Mouse (Mus musculus) forebrain, embryonic 12.5 days (tissue): ENCODE measurements around the gene Mylip. TPM values are rescaled to one million over a fixed set of nuclear protein-coding genes. Genes with fewer than 3 reads are reported as not detected.

Source experiments
- ATAC-seq: fragments of 200-750 bp; cut with Nextera tagmentation; 2 replicates; pipeline ENCODE4 v1.8.0; 2017; ENCODE audit warnings: moderate TSS enrichment; ENCODE audit not compliant: low FRiP score
- H3K27ac ChIP-seq: fragments of 300-500 bp; sonication (generic); 2 replicates; pipeline ENCODE4 v1.5.1; 2016; ENCODE audit warnings: mild to moderate bottlenecking
- H3K27me3 ChIP-seq: fragments of 300-500 bp; sonication (generic); 2 replicates; pipeline ENCODE4 v1.6.1; 2016; ENCODE audit warnings: mild to moderate bottlenecking
- H3K36me3 ChIP-seq: fragments of 300-500 bp; sonication (generic); replicated peaks from 2 replicates; pipeline ENCODE4 v1.6.1; 2016; ENCODE audit warnings: mild to moderate bottlenecking
- H3K4me1 ChIP-seq: fragments of 300-500 bp; sonication (generic); 2 replicates; pipeline ENCODE4 v1.6.1; 2016
- H3K4me2 ChIP-seq: fragments of 300-500 bp; sonication (generic); 2 replicates; pipeline ENCODE4 v1.6.1; 2016; ENCODE audit warnings: mild to moderate bottlenecking, moderate library complexity
- H3K4me3 ChIP-seq: fragments of 300-500 bp; sonication (generic); replicated peaks from 2 replicates; pipeline ENCODE4 v1.5.1; 2016; ENCODE audit warnings: mild to moderate bottlenecking
- H3K9ac ChIP-seq: fragments of 300-500 bp; sonication (generic); 2 replicates; pipeline ENCODE4 v1.6.1; 2016; ENCODE audit warnings: mild to moderate bottlenecking
- H3K9me3 ChIP-seq: fragments of 300-500 bp; sonication (generic); 2 replicates; pipeline ENCODE4 v1.6.1; 2016
- WGBS: fragments of 180-500 bp; shearing (Covaris S2); methylation state at CpG from one replicate; pipeline ENCODE4 v1.1.7; 2016; 5-methylcytosine and 5-hydroxymethylcytosine counted together
- polyA plus RNA-seq: library from polyadenylated mRNA; unstranded; fragments of >200 nt; fragmentation: Nextera tagmentation; extraction: Ambion mirVana; gene quantifications from 2 replicates; pipeline ENCODE4 v1.2.1, GENCODE M21; 2016

The Mylip gene
- polyA plus RNA-seq = 5.3 and 6.8 TPM in 2 replicates

GRCm38 (mm10) chr13:45389448-45390311 lies at the start of gene Mylip:
Gene Mylip, plus strand, starts transcription at chr13:45389742.
- under 1% methylated on average over 77 of the region's 81 CpGs for WGBS
- Histone ChIP-seq H3K9ac (peak within 1 kb of the TSS; percentile 68), H3K27ac (0 out of 2 replicates have a peak within 1 kb of the TSS, but pooled peaks have one; percentile 36), H3K4me3 (peak within 1 kb of the TSS; percentile 76), H3K27me3 (peaks cover 17% of the 10 kb centered on the region), H3K9me3 (no peaks in the 10 kb centered on the region), H3K4me1 (peaks cover 14% of the 10 kb centered on the region), H3K4me2 (peak within 1 kb of the TSS; percentile 99), H3K36me3 (no peaks in the 10 kb centered on the region)
- ATAC-seq = peak; percentile 99

DNA sequence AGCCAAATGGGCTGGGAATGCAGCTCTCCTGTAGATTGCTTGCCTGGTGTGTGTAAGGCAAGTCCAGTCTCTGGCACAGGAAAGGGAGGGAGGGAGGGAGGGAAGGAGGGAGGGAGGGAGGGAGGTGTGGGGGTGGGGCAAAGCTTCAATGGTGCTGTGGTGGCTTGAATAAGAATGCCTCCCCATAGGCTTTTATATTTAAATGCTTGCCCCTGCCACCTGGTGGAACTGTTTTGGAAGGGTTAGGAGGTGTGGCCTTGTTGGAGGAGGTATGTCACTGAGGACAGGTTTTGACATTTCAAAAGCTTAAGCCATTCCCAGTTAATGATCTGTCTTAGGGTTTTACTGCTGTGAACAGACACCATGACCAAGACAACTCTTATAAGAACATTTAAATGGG lies 47.6 kb upstream of the Mylip start:
- Histone ChIP-seq H3K27ac (no peak overlapping the region), H3K36me3 (no peaks in the 10 kb centered on the region), H3K4me3 (no peak overlapping the region), H3K4me2 (no peak overlapping the region), H3K9me3 (no peaks in the 10 kb centered on the region), H3K4me1 (peaks cover 10% of the 10 kb centered on the region), H3K9ac (no peak overlapping the region), H3K27me3 (no peaks in the 10 kb centered on the region)
- no peak for ATAC-seq

DNA sequence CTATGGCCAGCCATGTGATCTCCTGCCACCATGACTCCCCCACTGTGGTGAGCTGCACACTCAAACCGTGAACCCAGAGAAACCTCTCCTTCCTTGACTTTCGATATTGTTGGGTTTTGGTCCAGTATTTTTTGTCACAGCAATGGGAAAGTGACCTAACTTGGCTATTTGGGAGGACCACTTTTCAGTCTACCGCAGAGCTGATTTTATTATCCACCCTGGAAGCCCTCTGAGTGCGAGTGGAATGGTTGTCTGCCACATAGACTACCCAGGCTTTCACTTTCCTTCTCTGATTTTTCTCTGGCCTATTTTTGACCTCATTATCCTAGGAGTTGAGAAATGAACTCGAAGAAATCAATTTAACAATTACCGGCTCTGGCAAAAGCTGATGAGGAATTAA lies 46.0 kb upstream of the Mylip start:
- H3K9me3 ChIP-seq = no peaks in the 10 kb centered on the region
- H3K27me3 ChIP-seq = no peaks in the 10 kb centered on the region
- WGBS = 86% methylated on average over 6 of the region's 6 CpGs
- H3K27ac ChIP-seq = no peak overlapping the region
- H3K36me3 ChIP-seq = no peaks in the 10 kb centered on the region
- H3K4me3 ChIP-seq = no peak overlapping the region
- H3K4me1 ChIP-seq = peaks cover 10% of the 10 kb centered on the region
- H3K9ac ChIP-seq = no peak overlapping the region
- no peak for ATAC-seq
- no peak overlapping the region for H3K4me2 ChIP-seq

DNA sequence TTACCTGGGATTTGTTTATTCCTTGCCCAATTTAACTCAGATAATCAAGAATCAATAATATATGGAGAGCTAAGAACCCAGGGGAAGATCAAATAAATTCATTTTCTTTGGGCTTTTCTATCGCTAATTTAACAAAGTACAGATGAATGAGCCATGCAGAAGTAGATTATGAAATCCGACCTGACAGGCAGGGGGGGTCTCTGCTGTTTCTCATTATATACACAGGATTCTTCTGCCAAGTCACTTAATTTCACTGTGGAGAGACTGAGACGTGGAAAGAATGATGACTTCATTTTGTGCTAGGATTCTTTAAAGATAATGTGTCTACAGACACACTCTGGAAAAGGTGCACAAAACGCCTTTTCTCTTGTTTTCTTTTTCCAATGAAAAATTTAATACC lies 45.6 kb upstream of the Mylip start:
- no peak overlapping the region for H3K9ac ChIP-seq

DNA sequence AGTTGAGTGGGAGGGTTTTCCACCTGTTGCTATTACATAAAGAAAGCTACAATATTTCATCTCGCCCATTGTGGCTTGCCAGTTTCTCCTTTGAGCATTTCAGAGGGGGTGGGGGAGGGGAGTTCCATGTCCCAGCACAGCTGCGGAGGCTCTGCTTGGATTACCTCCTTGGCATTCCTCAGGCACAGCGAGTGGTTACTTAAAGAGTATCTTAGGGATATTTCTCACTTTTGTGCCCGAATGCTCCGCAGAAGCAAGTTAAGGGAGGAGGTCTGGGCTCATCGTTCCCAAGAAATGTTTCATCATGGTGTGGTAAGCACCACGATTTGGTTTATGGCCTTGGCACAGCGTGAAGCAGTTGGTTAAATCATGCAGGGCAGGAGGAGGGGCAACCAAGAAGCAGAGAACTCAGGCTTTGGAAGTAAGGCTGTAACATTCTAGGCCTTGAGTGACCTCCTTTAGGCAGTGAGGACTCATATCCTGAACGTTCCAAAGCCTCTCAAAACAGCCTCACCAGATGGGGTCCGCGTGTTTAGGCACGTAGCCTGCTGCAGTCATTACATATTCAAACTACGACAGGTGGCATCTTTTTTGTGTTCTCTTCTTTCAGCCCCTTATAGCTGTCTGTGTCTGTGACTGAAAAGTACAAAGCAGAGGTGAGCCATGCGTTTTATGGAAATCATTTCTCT lies 43.9 kb upstream of the Mylip start:
- H3K4me2 ChIP-seq = no peak overlapping the region
- no peak overlapping the region for H3K4me3 ChIP-seq
- H3K36me3 ChIP-seq = no peaks in the 10 kb centered on the region
- peaks cover 10% of the 10 kb centered on the region for H3K4me1 ChIP-seq
- no peak overlapping the region for H3K9ac ChIP-seq
- no peaks in the 10 kb centered on the region for H3K9me3 ChIP-seq
- H3K27ac ChIP-seq = no peak overlapping the region
- WGBS = 25% methylated on average over 14 of the region's 14 CpGs
- H3K27me3 ChIP-seq = no peaks in the 10 kb centered on the region
- ATAC-seq = no peak

More for the DNA sequence above, 45.6 kb upstream of the Mylip start:
- H3K27me3 ChIP-seq = no peaks in the 10 kb centered on the region
- H3K4me1 ChIP-seq = peaks cover 10% of the 10 kb centered on the region
- ATAC-seq = no peak
- H3K9me3 ChIP-seq = no peaks in the 10 kb centered on the region
- no peaks in the 10 kb centered on the region for H3K36me3 ChIP-seq
- H3K27ac ChIP-seq = no peak overlapping the region
- 63% methylated on average over 4 of the region's 4 CpGs for WGBS
- H3K4me2 ChIP-seq = no peak overlapping the region
- no peak overlapping the region for H3K4me3 ChIP-seq

GRCm38 (mm10) chr13:45351483-45351882 lies 38.1 kb upstream of the Mylip start:
- Histone ChIP-seq H3K4me1 (no peaks in the 10 kb centered on the region), H3K27me3 (no peaks in the 10 kb centered on the region), H3K36me3 (no peaks in the 10 kb centered on the region), H3K9me3 (no peaks in the 10 kb centered on the region), H3K27ac (no peak overlapping the region), H3K9ac (no peak overlapping the region), H3K4me2 (no peak overlapping the region), H3K4me3 (no peak overlapping the region)
- WGBS = 89% methylated on average over 5 of the region's 5 CpGs
- ATAC-seq = no peak

DNA sequence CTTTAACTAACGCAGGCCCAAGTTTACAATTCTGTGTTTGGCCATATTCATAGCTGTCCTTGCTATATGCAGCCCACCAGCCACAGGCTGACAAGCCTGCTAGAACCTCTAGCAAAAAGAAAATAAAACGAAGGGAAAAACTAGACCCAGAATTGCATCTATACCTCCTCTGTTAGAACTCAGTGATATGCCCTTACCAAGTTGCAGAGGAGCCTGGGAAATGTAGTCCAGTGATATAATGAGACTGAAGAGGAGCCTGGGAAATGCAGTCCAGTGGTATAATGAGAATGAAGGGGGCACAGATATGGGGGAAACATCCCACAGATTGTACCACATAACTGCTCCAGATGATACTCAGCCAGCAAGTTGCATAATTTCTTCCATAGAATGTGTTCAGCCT lies 34.7 kb upstream of the Mylip start:
- Histone ChIP-seq H3K36me3 (no peaks in the 10 kb centered on the region), H3K9ac (no peak overlapping the region), H3K9me3 (no peaks in the 10 kb centered on the region), H3K27ac (no peak overlapping the region), H3K4me3 (no peak overlapping the region), H3K4me1 (no peaks in the 10 kb centered on the region), H3K4me2 (no peak overlapping the region), H3K27me3 (no peaks in the 10 kb centered on the region)
- 72% methylated on average over 2 of the region's 2 CpGs for WGBS
- ATAC-seq = no peak

GRCm38 (mm10) chr13:45358208-45358607 lies 31.3 kb upstream of the Mylip start:
- H3K4me2 ChIP-seq = no peak overlapping the region
- WGBS = 90% methylated on average over 5 of the region's 5 CpGs
- no peak overlapping the region for H3K4me3 ChIP-seq
- no peaks in the 10 kb centered on the region for H3K36me3 ChIP-seq
- no peak overlapping the region for H3K9ac ChIP-seq
- no peak for ATAC-seq
- H3K27me3 ChIP-seq = no peaks in the 10 kb centered on the region
- no peaks in the 10 kb centered on the region for H3K4me1 ChIP-seq
- H3K27ac ChIP-seq = no peak overlapping the region
- no peaks in the 10 kb centered on the region for H3K9me3 ChIP-seq

DNA sequence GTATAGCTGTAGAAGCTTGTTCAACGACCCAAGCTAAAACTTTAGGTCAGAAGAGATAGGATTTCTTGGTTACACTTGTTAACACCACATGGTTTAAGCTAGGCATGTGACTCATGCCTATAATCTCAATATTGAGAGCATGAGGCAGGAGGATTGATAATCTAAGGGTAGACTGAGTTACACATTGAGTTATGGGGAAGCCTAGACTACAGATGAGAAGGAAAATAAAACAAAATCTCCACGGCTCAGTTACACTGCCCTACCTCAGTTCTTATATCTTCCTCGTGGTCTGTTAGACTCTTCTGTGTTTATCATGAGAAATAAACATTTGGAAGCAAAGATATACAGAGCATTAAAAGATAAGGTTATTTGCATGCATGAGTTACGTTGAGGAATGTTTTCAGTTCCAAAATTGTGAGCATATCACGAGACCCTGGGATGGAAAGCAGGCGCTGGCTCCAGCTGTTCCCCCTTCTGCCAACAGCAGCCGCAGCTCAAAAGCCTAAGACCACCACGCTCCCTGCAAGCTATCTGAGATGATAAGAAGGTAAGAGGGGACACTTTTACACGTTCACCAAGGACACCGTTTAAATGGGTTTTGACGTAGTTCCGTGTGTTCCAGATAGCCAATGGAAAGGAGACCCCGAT lies 30.7 kb upstream of the Mylip start:
- H3K27ac ChIP-seq = no peak overlapping the region
- no peaks in the 10 kb centered on the region for H3K9me3 ChIP-seq
- no peak overlapping the region for H3K4me3 ChIP-seq
- H3K27me3 ChIP-seq = no peaks in the 10 kb centered on the region
- H3K4me2 ChIP-seq = no peak overlapping the region
- no peaks in the 10 kb centered on the region for H3K36me3 ChIP-seq
- H3K9ac ChIP-seq = no peak overlapping the region
- no peaks in the 10 kb centered on the region for H3K4me1 ChIP-seq
- no peak for ATAC-seq
- 91% methylated on average over 13 of the region's 13 CpGs for WGBS

DNA sequence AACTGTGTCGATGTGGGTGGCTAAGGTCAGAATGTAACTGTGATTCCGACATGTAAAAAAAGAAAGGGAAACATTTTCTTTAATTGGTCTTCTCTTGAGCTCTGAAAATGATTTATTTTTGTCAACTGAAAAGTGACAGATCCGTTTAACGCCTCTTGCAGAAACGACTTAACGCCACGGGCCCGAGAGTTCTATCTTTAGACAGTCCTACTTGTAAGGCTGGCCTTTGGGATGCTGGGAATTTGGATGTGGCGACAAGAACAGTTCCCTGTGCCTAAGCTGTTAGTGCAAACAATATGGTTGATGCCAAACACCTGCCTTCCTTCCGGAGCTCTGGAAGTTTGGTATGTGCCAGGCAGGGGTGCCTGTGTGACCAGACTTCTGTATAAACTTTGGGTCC lies 23.8 kb upstream of the Mylip start:
- Histone ChIP-seq H3K27me3 (no peaks in the 10 kb centered on the region), H3K4me3 (no peak overlapping the region), H3K36me3 (no peaks in the 10 kb centered on the region), H3K4me1 (no peaks in the 10 kb centered on the region), H3K9ac (no peak overlapping the region), H3K9me3 (no peaks in the 10 kb centered on the region), H3K27ac (no peak overlapping the region), H3K4me2 (no peak overlapping the region)
- no peak for ATAC-seq
- 90% methylated on average over 10 of the region's 10 CpGs for WGBS

DNA sequence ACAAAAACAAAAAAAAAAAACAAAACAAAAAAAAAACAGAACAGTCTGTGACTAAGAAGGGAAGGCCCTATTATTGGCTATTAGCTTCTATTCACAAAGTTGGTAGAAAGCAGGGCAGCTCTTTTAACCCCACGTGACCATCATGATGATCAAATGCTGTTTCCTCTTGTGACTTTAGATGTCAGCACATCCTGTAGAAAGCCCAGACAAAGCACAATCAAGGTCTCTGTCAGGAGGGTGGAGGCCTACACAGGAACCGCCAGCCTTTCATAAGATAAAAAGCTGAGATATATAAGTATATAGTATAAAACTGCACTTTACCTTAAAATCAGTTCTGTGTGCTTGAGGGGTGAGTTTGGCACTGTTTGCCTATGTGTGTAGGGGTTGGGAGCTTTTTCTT lies 17.9 kb upstream of the Mylip start:
- H3K9me3 ChIP-seq = no peaks in the 10 kb centered on the region
- no peak for ATAC-seq
- no peak overlapping the region for H3K9ac ChIP-seq
- H3K27me3 ChIP-seq = peaks cover 6% of the 10 kb centered on the region; the same call in 1 of the 2 replicates
- H3K27ac ChIP-seq = no peak overlapping the region
- H3K4me2 ChIP-seq = no peak overlapping the region
- peaks cover 6% of the 10 kb centered on the region; the same call in 1 of the 2 replicates for H3K4me1 ChIP-seq
- no peak overlapping the region for H3K4me3 ChIP-seq
- WGBS = 85% methylated on average over 2 of the region's 2 CpGs
- no peaks in the 10 kb centered on the region for H3K36me3 ChIP-seq

DNA sequence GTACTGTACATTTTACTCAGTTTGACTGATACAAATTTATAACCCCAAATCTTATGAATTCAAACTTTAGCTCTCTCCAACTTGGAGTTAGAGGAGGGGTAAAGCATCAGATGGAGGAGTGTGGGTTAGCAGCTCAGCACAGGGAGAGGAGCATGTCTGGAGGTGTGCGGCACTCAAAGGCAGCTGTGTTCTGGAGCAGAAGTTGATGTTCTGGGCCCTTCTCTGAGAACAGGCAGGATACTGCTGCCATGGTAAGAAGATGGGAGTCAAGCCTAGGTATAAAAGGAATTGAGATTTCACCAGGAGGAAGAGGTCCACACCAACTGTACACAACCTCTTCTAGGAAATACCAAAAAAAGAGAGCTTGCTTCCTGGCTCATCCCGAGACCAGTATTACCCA lies 17.1 kb upstream of the Mylip start:
- Histone ChIP-seq H3K9me3 (no peaks in the 10 kb centered on the region), H3K36me3 (no peaks in the 10 kb centered on the region), H3K27me3 (peaks cover 6% of the 10 kb centered on the region; the same call in 1 of the 2 replicates), H3K4me3 (no peak overlapping the region), H3K4me2 (no peak overlapping the region), H3K4me1 (peaks cover 8% of the 10 kb centered on the region; the same call in 1 of the 2 replicates), H3K27ac (no peak overlapping the region), H3K9ac (no peak overlapping the region)
- ATAC-seq = no peak
- whole genome bisulfite sequencing = 93% methylated on average over 2 of the region's 2 CpGs
